Mouse (Mus musculus): ENCODE measurements at regions not wholly inside any gene's neighbourhood (a gene's known extent, or its start where the extent isn't known, plus 50 kb on each side); places are given as distances from the start of the nearest gene placed in this dataset.

- no peak for DNase-seq (ENCODE audit: low read depth)
Observed at GRCm38 (mm10) chr3:134114501-134114900, 121.8 kb upstream of the Cxxc4 start.

- no peak for DNase-seq (ENCODE audit: low read depth)
Observed at GRCm38 (mm10) chr3:134115007-134115406, 121.3 kb upstream of the Cxxc4 start.

- DNase-seq (ENCODE audit: low read depth), result no peak
Observed at GRCm38 (mm10) chr3:134118898-134119297, 117.4 kb upstream of the Cxxc4 start.

DNA sequence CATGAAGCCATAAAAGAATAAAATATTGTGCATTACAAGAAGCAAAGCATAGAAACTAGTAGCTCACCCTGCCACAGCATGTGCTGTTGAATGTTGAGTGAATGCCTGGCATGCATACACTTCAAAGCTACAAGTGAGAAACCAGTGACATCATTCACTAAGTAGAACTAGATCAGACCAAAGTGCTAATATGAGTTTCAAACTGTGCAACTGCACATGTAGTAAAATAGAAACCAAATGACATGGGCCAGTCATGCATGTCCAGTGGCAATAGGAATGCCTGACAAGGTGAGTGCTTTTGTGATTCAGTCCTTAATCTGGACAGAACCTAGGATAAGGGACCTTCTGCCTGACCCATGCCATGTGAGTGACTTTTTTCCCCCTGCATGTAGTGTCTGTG is 111.3 kb upstream of the Cxxc4 start:
- DNase-seq (ENCODE audit: low read depth), result no peak

DNA sequence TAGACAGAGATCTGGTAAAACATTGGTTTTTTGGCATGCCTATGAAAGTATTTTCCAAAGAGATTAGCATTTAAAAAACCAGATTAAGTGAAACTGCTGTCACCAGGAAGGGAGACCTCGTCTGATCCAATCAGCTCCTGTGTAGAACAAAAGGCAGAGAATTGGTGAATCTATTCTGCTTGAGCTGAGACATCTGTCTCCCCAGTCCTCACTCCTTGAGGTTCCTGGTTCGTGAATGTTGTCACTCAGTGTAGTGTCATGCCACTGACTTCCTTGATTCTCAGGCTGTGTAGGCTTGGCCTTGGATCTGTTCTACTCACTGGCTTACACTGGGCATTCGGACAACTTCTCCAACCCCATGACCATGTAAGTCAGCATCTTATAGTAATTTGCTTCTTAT is 105.9 kb upstream of the Cxxc4 start:
- no peak for DNase-seq (ENCODE audit: low read depth)

DNA sequence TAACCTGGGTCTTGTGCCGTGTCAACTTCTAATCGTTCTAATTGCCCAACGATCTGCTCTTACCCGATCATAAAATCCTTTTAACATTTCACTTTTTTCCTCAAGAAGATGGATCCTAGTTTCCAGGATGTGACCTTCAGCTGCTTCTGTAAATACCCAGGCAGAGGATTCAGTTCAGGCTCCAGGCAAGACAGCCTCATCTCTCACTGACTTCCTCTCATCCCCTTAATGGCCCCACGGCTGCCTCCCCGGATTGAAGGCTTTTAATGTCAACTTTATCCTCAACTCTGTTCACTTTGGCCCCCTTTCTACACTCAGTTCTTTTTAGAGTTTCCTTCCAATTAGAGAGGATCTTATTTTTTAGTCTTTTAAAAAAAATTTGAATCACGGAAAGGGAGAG is 91.0 kb upstream of the Cxxc4 start:
- DNase-seq (ENCODE audit: low read depth), result no peak

- no peak for DNase-seq (ENCODE audit: low read depth)
Observed at GRCm38 (mm10) chr3:134145935-134146334, 90.3 kb upstream of the Cxxc4 start.

- no peak for DNase-seq (ENCODE audit: low read depth)
Observed at GRCm38 (mm10) chr3:134146373-134147224, 89.7 kb upstream of the Cxxc4 start.

DNA sequence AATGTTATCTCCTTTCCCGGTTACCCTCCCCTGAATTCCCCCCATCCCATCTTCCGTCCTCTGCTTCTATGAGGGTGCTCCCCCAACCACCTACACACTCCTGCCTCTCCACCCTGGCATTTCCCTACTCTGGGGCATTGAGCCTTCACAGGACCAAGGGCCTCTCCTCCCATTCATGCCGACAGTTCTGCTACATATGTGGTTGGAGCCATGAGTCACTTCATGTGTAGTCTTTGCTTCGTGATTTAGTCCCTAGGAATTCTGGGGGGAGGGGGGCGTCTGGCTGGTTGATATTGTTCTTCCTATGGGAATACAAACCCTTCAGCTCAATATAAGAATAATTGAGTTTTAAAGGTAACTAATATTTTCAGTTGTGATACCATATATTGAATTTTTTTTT is 74.0 kb upstream of the Cxxc4 start:
- DNase-seq (ENCODE audit: low read depth), result no peak

GRCm38 (mm10) chr3:134169922-134170321 is 66.4 kb upstream of the Cxxc4 start:
- DNase-seq (ENCODE audit: low read depth), result no peak

DNA sequence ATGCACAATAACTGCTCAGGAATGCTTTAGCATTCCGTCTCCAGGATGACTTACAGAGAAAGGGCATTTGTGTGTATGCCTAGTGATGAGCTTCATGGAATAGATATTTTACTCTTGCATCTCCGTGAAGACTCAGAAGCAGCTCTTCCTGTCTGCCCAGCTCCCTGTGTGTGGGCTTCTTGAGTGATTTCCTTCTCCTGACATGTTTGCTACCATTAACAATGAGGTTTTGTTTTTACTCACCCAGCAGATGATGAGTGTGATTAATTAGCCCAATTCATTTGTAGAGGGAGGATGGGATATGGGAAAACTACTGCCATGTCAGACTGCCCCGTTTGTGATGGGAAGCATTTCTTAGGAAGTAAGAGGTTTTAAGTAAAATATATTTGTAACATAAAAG is 63.9 kb upstream of the Cxxc4 start:
- no peak for DNase-seq (ENCODE audit: low read depth)

DNA sequence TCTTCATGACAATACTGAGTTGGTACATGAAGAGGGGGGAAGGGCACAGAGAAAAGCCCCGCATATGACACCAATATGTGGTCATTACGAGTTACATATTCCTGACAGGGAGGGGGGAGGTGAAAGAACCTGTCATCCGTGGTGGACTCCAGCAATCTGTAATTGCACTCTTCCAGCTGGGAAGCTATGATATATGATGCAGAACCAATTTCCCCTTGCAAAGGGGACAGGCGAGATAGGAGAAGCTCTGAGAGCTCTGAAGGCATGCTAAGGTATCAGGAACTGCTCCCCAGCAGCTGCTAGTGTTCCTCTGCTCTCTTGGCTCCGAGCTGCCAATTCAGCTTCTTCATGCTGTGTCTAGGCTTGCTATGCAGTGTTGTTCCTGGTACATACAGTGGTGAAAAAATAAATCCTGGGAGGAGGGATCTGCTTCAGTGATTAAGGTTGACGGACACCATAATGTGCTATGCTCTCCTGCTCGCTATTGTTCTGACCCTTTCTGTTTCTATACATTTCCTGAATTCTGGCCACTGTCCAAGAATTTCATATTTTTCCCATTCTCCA is 57.7 kb upstream of the Cxxc4 start:
- no peak for DNase-seq (ENCODE audit: low read depth)

DNA sequence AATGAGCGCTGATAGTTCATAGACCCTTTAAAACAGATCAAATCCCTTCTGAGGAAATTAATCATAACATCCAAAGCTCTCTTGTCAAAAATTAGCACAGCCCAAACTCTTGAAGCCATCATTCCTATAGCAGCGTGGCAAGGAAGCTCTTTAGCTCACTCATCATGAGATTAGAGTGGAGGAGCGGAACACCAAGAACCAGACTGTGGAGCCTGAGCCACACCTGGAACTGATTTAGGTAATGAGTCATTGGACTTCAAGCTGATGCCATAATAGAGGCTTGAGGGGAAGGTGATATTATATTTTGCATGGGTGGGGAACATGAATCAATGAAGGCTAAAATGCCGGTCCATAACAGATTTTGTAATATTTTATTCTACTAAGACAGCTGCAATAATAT is 52.2 kb upstream of the Cxxc4 start:
- no peak for DNase-seq (ENCODE audit: low read depth)
